Mouse (Mus musculus) 3T3-L1 (cell line): Measurements from ENCODE around the gene Btg4.

Experiments used
- DNase-seq: peaks from one replicate; pipeline ENCODE4 v3.0.0-alpha.2; 2015; ENCODE audit warnings: low read depth, low spot score

The Btg4 gene

GRCm38 (mm10) chr9:51081614-51082013 is 20.9 kb downstream of the Btg4 start:
- DNase-seq = no peak

DNA sequence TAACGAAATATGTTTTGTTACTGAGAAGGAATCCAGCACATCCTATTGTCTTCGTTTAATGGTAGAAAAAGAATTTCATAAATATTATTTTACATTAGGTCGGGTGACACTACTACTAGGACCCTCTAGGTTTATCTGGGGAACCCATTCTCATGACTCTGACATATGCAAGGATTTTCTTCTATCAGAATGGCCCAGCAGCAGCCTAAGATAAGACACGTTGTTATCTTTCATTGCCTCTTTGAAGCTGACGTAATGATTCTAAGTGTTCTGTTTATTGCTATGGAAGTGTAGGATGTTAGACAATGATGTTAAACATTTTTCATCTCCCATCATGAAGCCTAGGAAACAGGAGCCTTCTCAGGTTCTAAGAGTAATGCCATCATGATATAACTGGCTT is 33.0 kb downstream of the Btg4 start:
- DNase-seq = no peak

DNA sequence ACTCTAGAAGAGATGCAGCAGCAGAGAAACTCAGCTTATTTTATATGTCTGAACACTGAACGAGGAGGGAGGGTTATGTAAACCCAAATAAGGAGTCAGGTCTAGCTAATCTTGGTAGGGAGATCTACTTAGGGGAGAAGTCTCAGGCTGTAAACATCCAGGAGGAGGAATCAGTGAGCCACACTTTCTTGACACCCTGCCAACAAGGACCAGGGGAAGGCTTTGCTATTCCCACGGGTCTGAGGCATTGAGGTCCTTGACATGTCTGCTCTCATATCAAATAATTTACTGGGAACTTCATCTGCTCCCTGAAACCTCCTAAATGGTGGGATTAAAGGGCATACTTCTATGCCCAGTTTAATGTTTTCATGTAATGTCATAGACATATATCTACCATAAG is 35.6 kb downstream of the Btg4 start:
- peak; percentile 57 for DNase-seq

DNA sequence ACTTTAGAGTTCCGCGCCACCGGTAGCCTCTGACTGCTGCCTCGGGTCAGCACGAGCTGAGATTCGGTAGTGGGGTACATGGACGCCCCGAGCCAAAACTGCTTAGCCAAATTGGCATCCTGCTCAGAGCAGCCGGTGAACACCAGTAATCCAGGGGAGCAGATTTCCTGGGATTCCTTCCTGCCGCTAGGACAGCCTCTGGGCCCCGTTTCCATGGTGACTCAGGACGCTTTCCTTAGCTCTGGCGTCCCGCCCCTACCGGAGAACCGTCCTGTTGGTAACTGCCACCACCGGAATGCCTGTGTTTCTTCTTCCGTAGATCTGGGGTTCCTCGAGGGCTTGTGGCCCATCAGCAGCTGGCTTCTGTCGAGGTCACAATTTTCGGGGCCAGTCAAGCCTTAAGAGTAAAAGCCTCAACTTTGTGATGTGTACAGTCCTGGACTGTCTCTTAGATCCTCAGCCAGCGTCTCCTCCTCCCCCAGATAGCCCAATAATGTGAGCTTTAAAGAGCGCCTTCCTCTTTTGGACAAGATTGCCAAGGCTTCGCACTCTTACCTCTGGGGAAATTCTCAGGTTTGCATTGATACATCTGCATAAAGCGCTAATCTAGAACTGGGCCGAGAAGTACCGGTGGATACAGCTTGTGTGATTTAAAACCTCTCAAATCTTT is 41.2 kb downstream of the Btg4 start, which contains the start of gene 4833427G06Rik:
4833427G06Rik (minus strand) TSS at position 323 of the 670 bp plus-strand sequence.
- peak; percentile 21 for DNase-seq

DNA sequence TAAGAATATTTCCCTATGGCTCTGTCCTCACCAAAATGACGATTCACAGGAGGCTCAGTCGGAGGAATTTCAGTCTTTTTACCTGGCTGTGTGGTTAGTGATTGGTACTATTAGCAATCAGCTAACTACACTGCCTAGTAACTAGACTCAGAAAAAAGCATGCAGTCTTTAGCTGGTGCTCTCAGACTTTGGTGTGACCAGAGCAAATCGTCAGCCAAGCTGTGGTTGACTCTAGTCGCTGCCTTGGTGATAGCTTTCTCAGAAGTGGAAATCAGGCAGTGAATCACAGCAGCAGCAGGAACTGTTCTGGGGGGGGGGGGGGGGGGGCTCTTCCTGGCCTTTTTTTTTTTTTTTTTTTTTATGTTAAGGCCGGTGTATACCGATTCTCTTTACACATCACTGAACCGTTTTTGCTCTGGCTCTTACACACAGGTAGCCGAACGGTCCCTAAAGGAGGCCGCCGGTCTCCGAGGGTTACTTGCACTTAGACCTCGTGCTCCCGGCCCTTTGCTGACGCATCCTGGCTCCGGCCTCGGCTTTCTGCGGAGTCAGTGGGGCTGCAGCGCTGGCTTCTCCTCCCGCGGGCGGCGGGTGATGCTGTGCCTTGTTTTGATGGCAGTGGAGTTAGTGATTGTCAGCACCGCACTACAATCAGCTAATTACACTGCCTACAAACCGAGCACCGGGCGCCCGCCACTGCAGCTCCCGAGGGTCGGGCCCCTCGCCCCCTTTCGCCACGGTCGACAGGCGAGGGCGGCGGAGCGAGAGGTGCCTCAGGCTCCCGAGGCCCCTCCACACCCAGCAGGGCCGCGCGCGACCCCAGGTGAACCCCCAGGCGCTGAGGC is 42.5 kb downstream of the Btg4 start:
- DNase-seq = peak; percentile 71

- peak; percentile 72 for DNase-seq
These were observed 43.3 kb downstream of the Btg4 start for GRCm38 (mm10) chr9:51103808-51104514.

- DNase-seq = peak; percentile 64
These were observed 45.0 kb downstream of the Btg4 start for GRCm38 (mm10) chr9:51105751-51106150.

DNA sequence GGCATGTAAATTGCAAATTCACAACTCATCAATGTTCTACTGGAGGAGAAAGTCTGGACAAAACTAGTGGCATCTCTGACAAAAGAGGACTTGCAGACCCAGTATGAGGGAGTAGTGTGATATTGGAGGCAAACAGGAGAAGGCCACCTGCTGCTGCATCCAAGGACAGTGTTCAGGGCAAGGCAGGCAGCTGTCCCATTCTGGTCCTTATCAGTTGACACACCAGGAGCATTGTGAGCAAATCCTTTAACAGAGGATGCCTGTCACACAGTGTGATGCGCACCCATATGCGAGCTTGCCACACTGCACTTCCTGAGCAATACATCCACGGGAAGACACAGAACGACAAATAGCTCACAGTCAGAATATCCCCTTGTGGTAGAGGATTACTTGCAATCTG is 54.1 kb downstream of the Btg4 start:
- DNase-seq = no peak

GRCm38 (mm10) chr9:51136985-51137384 is 76.3 kb downstream of the Btg4 start:
- DNase-seq = peak; percentile 63

DNA sequence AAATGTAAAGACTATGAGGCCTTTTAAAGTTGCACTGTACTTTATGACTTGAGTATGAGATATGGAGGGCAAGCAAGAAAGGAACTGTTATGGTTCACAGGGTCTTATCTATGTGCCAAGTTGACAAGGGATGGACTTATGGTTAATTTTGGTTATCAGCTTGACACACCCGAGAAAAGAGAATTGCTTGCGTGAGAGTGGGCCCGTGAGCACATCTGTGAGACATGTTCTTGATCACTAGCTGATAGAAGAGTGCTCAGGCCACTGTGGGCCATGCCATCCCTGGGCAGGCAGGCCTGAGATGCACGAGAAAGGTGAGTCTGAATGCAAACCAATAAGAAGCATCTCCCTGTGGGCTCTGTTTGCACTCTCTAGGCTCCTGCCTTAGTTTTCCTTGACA is 76.7 kb downstream of the Btg4 start:
- no peak for DNase-seq

DNA sequence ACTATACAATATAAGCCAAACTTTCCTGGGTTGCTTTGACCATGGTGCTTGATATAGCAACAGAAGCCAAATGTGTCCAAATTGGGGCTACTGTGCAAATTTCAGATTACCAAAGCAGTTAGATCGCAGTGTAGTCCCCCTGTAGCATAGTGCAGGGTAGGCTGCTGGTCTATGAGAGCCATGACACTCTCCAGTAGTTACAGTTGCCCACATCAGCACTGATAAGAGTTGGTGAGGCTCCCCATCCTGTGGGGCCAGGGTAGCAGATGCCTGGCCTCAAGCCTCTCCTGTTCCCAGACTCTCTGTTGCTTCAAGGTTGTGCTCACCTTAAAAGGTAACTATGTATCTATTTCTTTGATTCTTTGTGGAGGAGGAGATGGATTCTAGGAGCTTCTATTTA is 77.1 kb downstream of the Btg4 start:
- no peak for DNase-seq

DNA sequence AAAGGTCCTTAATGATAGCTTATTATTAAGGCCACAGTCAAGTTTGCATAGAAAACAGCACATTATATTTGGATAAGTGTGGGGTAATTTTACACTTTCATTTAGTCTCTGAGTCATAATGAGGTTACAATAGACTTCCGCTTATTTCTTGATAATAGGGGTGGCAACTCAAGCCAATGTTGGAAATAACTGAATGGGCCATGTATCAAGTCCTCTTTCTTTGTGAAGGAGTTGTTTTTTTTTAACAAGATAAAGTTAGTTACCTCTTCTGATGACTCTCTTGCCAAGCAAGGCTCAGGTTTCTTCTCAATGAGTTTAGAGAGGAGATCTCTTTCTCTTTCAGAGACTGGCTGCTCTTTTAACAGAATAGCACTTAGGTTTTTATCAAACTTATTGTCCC is 77.6 kb downstream of the Btg4 start:
- no peak for DNase-seq

- DNase-seq = peak; percentile 77
These were observed 78.7 kb downstream of the Btg4 start for GRCm38 (mm10) chr9:51139401-51139800.

DNA sequence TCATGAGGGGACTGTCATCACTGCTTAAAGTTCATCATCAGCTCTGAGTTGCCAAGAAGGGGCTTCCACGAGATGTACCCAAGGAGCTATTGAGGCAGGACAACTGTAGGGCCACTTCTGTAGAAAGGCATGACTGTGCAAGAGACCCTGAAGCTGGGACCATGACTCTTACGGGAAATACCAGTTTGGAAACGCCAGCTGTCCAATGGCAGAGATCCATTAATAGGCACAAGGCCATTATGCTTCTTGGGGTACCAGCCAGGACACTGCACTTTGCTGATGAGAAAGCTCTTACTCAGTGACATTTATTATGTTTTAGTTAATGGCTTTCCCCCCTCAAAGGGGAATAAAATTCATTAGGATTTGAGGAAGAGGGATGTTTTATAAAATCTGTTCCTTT is 80.0 kb downstream of the Btg4 start:
- no peak for DNase-seq

GRCm38 (mm10) chr9:51143437-51143836 is 82.7 kb downstream of the Btg4 start:
- DNase-seq = no peak

GRCm38 (mm10) chr9:51144218-51144617 is 83.5 kb downstream of the Btg4 start:
- no peak for DNase-seq

- peak; percentile 44 for DNase-seq
These were observed 85.8 kb downstream of the Btg4 start for GRCm38 (mm10) chr9:51146496-51146895.

DNA sequence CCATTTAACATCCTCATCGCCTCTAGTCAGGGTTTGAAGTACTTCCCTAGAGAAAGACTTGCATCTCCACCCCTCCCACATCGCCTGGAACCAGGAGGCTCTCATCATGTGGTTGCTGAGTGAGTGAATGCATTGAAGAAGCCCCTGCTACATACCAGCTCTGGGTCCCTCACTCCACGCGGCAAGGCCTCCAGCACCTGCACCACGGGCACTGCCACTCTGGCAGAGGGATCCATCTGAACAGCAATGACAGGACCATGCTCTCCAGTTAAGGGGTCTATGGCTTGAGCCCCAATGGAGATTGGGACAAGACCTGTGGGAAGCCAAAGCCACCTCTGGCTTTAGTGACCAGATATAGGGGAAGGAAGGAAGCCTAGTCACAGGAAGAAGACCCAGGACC is 86.6 kb downstream of the Btg4 start:
- no peak for DNase-seq

- peak; percentile 92 for DNase-seq
These were observed 91.5 kb downstream of the Btg4 start for GRCm38 (mm10) chr9:51152079-51152752.

GRCm38 (mm10) chr9:51161771-51162388 is 101.2 kb downstream of the Btg4 start:
- peak; percentile 86 for DNase-seq

- DNase-seq = no peak
These were observed 103.3 kb downstream of the Btg4 start for GRCm38 (mm10) chr9:51163989-51164388.
